Mouse (Mus musculus): ENCODE measurements around the gene Ak1.

Ak1 gene

GRCm38 (mm10) chr2:32683701-32684100 is 62.1 kb downstream of the Ak1 start:
- WGBS = 94% methylated on average over 10 of the region's 10 CpGs

All from cerebral cortex, adult 2 months (tissue).